Mouse (Mus musculus): ENCODE measurements at regions not wholly inside any gene's neighbourhood (a gene's known extent, or its start where the extent isn't known, plus 50 kb on each side); places are given as distances from the start of the nearest gene placed in this dataset.
A peak's percentile ranks its signal among the peaks of the same experiment; 100 is the strongest.

- Histone ChIP-seq H3K27ac (ENCODE audit: low read depth, low read length) (no peak overlapping the region), H3K4me2 (ENCODE audit: low read depth, low read length, poor library complexity, severe bottlenecking) (no peak overlapping the region), H3K4me3 (ENCODE audit: low read depth, low read length) (no peak overlapping the region), H3K36me3 (ENCODE audit: insufficient read depth, low read length) (no peaks in the 10 kb centered on the region), H3K27me3 (ENCODE audit: insufficient read depth, low read length) (no peaks in the 10 kb centered on the region), H3K9ac (replicated peaks; ENCODE audit: low read length, poor library complexity, severe bottlenecking) (no peak overlapping the region), H3K4me1 (ENCODE audit: insufficient read depth, low read length) (no peaks in the 10 kb centered on the region), H3K9me3 (ENCODE audit: low read length) (no peaks in the 10 kb centered on the region)
- 85% methylated on average over 2 of the region's 2 CpGs for WGBS
- no peak for TF ChIP-seq CTCF (IDR thresholded peaks at IDR 0.05)
- DNase-seq (ENCODE audit: low spot score) (no peak), ATAC-seq (ENCODE audit: low FRiP score) (0 out of 2 replicates have a peak, but pooled peaks have one; percentile 47)
Observed at GRCm38 (mm10) chr5:18434245-18434644, 74.1 kb upstream of the Gnai1 start.

DNA sequence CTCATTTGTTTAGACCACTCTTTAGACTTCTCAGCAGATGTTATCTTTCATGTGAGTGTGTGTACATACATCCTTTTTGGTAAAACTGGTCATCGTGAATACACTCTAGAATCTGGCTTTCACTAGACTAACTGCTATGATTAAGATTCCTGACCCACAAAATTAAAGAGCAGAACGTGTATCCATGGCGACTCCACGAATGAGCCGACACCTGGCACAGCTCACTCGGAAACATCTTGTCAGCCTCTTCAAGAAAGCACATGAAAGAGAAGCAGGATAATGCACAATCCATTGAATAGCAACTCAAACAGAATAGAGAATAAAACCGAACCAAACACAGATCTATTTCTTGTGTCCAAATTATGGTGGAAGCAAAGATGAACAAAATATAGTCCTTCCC is 73.1 kb upstream of the Gnai1 start:
- H3K9me3 ChIP-seq (ENCODE audit: low read length): no peaks in the 10 kb centered on the region
- peak; percentile 5 for DNase-seq (ENCODE audit: low spot score)

GRCm38 (mm10) chr5:18425098-18425497 is 64.9 kb upstream of the Gnai1 start:
- no peak for ATAC-seq (ENCODE audit: low FRiP score)
- no peak overlapping the region for H3K4me2 ChIP-seq (ENCODE audit: low read depth, low read length, poor library complexity, severe bottlenecking)
- no peaks in the 10 kb centered on the region for H3K27me3 ChIP-seq (ENCODE audit: insufficient read depth, low read length)
- no peak overlapping the region for H3K9ac ChIP-seq (replicated peaks; ENCODE audit: low read length, poor library complexity, severe bottlenecking)
- H3K9me3 ChIP-seq (ENCODE audit: low read length): no peaks in the 10 kb centered on the region
- 72% methylated on average over 4 of the region's 4 CpGs for WGBS
- H3K27ac ChIP-seq (ENCODE audit: low read depth, low read length): no peak overlapping the region
- no peak for DNase-seq (ENCODE audit: low spot score)
- H3K36me3 ChIP-seq (ENCODE audit: insufficient read depth, low read length): no peaks in the 10 kb centered on the region
- H3K4me3 ChIP-seq (ENCODE audit: low read depth, low read length): no peak overlapping the region
- H3K4me1 ChIP-seq (ENCODE audit: insufficient read depth, low read length): no peaks in the 10 kb centered on the region
- no peak for TF ChIP-seq CTCF (IDR thresholded peaks at IDR 0.05)

More for the DNA sequence above, 73.1 kb upstream of the Gnai1 start:
- no peak overlapping the region for H3K27ac ChIP-seq (ENCODE audit: low read depth, low read length)
- no peak for TF ChIP-seq CTCF (IDR thresholded peaks at IDR 0.05)
- no peak overlapping the region for H3K4me2 ChIP-seq (ENCODE audit: low read depth, low read length, poor library complexity, severe bottlenecking)
- 28% methylated on average over 7 of the region's 7 CpGs for WGBS
- H3K36me3 ChIP-seq (ENCODE audit: insufficient read depth, low read length): no peaks in the 10 kb centered on the region
- no peaks in the 10 kb centered on the region for H3K4me1 ChIP-seq (ENCODE audit: insufficient read depth, low read length)
- no peaks in the 10 kb centered on the region for H3K27me3 ChIP-seq (ENCODE audit: insufficient read depth, low read length)
- H3K4me3 ChIP-seq (ENCODE audit: low read depth, low read length): no peak overlapping the region
- ATAC-seq (ENCODE audit: low FRiP score): 0 out of 2 replicates have a peak, but pooled peaks have one; percentile 41
- no peak overlapping the region for H3K9ac ChIP-seq (replicated peaks; ENCODE audit: low read length, poor library complexity, severe bottlenecking)

GRCm38 (mm10) chr5:18414892-18415291 is 54.7 kb upstream of the Gnai1 start:
- Histone ChIP-seq H3K9ac (replicated peaks; ENCODE audit: low read length, poor library complexity, severe bottlenecking) (no peak overlapping the region), H3K4me1 (ENCODE audit: insufficient read depth, low read length) (no peaks in the 10 kb centered on the region), H3K27ac (ENCODE audit: low read depth, low read length) (no peak overlapping the region), H3K27me3 (ENCODE audit: insufficient read depth, low read length) (no peaks in the 10 kb centered on the region), H3K4me2 (ENCODE audit: low read depth, low read length, poor library complexity, severe bottlenecking) (no peak overlapping the region), H3K4me3 (ENCODE audit: low read depth, low read length) (no peak overlapping the region), H3K36me3 (ENCODE audit: insufficient read depth, low read length) (no peaks in the 10 kb centered on the region), H3K9me3 (ENCODE audit: low read length) (no peaks in the 10 kb centered on the region)
- DNase-seq (ENCODE audit: low spot score) (no peak), ATAC-seq (ENCODE audit: low FRiP score) (no peak)
- TF ChIP-seq CTCF (IDR thresholded peaks at IDR 0.05): no peak
- WGBS: 41% methylated on average over 3 of the region's 3 CpGs
